Mouse (Mus musculus) lung, postnatal 4 days (tissue): Measurements from ENCODE around the gene Plxna2.

Experiments used
- DNase-seq, 2 experiments: peaks; one replicate each; pipeline ENCODE4 v3.0.0; 2021

Plxna2 gene

GRCm38 (mm10) chr1:194665715-194666114, 47.7 kb downstream of the Plxna2 start:
- no peak for DNase-seq

GRCm38 (mm10) chr1:194671783-194672524, 53.9 kb downstream of the Plxna2 start:
- DNase-seq: no peak

- DNase-seq: no peak
These were observed 54.5 kb downstream of the Plxna2 start for GRCm38 (mm10) chr1:194672525-194672894.

GRCm38 (mm10) chr1:194673229-194673628, 55.2 kb downstream of the Plxna2 start:
- no peak for DNase-seq

- DNase-seq: no peak
These were observed 57.3 kb downstream of the Plxna2 start for GRCm38 (mm10) chr1:194675106-194675890.

GRCm38 (mm10) chr1:194675891-194676200, 57.8 kb downstream of the Plxna2 start:
- no peak for DNase-seq

- no peak for DNase-seq
These were observed 59.9 kb downstream of the Plxna2 start for GRCm38 (mm10) chr1:194677878-194678277.

GRCm38 (mm10) chr1:194679147-194679546, 61.1 kb downstream of the Plxna2 start:
- no peak for DNase-seq

GRCm38 (mm10) chr1:194680136-194680535, 62.1 kb downstream of the Plxna2 start:
- no peak for DNase-seq

- no peak for DNase-seq
These were observed 64.0 kb downstream of the Plxna2 start for GRCm38 (mm10) chr1:194682021-194682420.

GRCm38 (mm10) chr1:194683132-194683531, 65.1 kb downstream of the Plxna2 start:
- DNase-seq: no peak

GRCm38 (mm10) chr1:194685896-194686295, 67.9 kb downstream of the Plxna2 start:
- DNase-seq: no peak

- DNase-seq: peak; percentile 9 to 27
These were observed 69.7 kb downstream of the Plxna2 start for GRCm38 (mm10) chr1:194687746-194688145.

GRCm38 (mm10) chr1:194688161-194688560, 70.1 kb downstream of the Plxna2 start:
- no peak for DNase-seq

GRCm38 (mm10) chr1:194693063-194693462, 75.0 kb downstream of the Plxna2 start:
- DNase-seq: no peak

- no peak for DNase-seq
These were observed 75.5 kb downstream of the Plxna2 start for GRCm38 (mm10) chr1:194693488-194693887.

- DNase-seq: no peak
These were observed 76.8 kb downstream of the Plxna2 start for GRCm38 (mm10) chr1:194694805-194695204.

GRCm38 (mm10) chr1:194697439-194697838, 79.4 kb downstream of the Plxna2 start:
- peak in 1 of 2 experiments; percentile 26 for DNase-seq

- DNase-seq: no peak
These were observed 81.3 kb downstream of the Plxna2 start for GRCm38 (mm10) chr1:194699321-194699720.

GRCm38 (mm10) chr1:194703235-194703634, 85.2 kb downstream of the Plxna2 start:
- DNase-seq: no peak

GRCm38 (mm10) chr1:194704171-194704855, 86.3 kb downstream of the Plxna2 start:
- DNase-seq: no peak

- DNase-seq: no peak
These were observed 88.5 kb downstream of the Plxna2 start for GRCm38 (mm10) chr1:194706566-194706965.

- DNase-seq: no peak
These were observed 94.4 kb downstream of the Plxna2 start for GRCm38 (mm10) chr1:194712373-194712772.
